Mouse (Mus musculus) intestine, embryonic 15.5 days (tissue): ENCODE results near the gene Mrpl14. TPM values are rescaled to one million over a fixed set of nuclear protein-coding genes. Genes with fewer than 3 reads are reported as not detected.

Experiments
- ATAC-seq: fragments of 200-750 bp; cut with Nextera tagmentation; 2 replicates; pipeline ENCODE4 v1.8.0; 2017; ENCODE audit warnings: moderate TSS enrichment, moderate library complexity
- H3K27ac ChIP-seq: fragments of 300-500 bp; sonication (generic); 2 replicates; pipeline ENCODE4 v1.5.1; 2015; ENCODE audit warnings: mild to moderate bottlenecking, inconsistent platforms
- H3K27me3 ChIP-seq: fragments of 300-500 bp; sonication (generic); replicated peaks from 2 replicates; pipeline ENCODE4 v1.6.1; 2015; ENCODE audit warnings: inconsistent platforms
- H3K36me3 ChIP-seq: fragments of 300-500 bp; sonication (generic); 2 replicates; pipeline ENCODE4 v1.6.1; 2015; ENCODE audit warnings: inconsistent platforms
- H3K4me1 ChIP-seq: fragments of 300-500 bp; sonication (generic); replicated peaks from 2 replicates; pipeline ENCODE4 v1.6.1; 2015; ENCODE audit warnings: inconsistent platforms
- H3K4me2 ChIP-seq: fragments of 300-500 bp; sonication (generic); replicated peaks from 2 replicates; pipeline ENCODE4 v1.6.1; 2015; ENCODE audit warnings: mild to moderate bottlenecking, inconsistent platforms
- H3K4me3 ChIP-seq: fragments of 300-500 bp; sonication (generic); replicated peaks from 2 replicates; pipeline ENCODE4 v1.5.1; 2015; ENCODE audit warnings: inconsistent platforms
- H3K9ac ChIP-seq: fragments of 300-500 bp; sonication (generic); 2 replicates; pipeline ENCODE4 v1.6.1; 2015; ENCODE audit warnings: inconsistent platforms
- H3K9me3 ChIP-seq: fragments of 300-500 bp; sonication (generic); 2 replicates; pipeline ENCODE4 v1.6.1; 2016; ENCODE audit warnings: inconsistent platforms
- WGBS: fragments of 180-500 bp; shearing (Covaris S2); methylation state at CpG from one replicate; pipeline ENCODE4 v1.1.7; 2015; 5-methylcytosine and 5-hydroxymethylcytosine counted together
- polyA plus RNA-seq: library from polyadenylated mRNA; unstranded; fragments of >200 nt; fragmentation: Nextera tagmentation; extraction: Ambion mirVana; gene quantifications from 2 replicates; pipeline ENCODE4 v1.2.1, GENCODE M21; 2015

Mrpl14 gene
- polyA plus RNA-seq, 1 experiment from 2014 or later: 147 TPM

GRCm38 (mm10) chr17:45730696-45731095 is 44.6 kb downstream of the Mrpl14 start:
- ATAC-seq: no peak
- H3K4me1 ChIP-seq: peaks cover 33% of the 10 kb centered on the region
- H3K36me3 ChIP-seq: no peaks in the 10 kb centered on the region
- H3K4me2 ChIP-seq: no peak overlapping the region
- no peak overlapping the region for H3K27ac ChIP-seq
- H3K27me3 ChIP-seq: 0 out of 2 replicates have a peak, but pooled peaks cover 7% of the 10 kb centered on the region
- 90% methylated on average over 4 of the region's 4 CpGs for WGBS
- H3K9ac ChIP-seq: no peak overlapping the region
- H3K4me3 ChIP-seq: no peak overlapping the region
- no peaks in the 10 kb centered on the region for H3K9me3 ChIP-seq

GRCm38 (mm10) chr17:45731172-45731864 is 45.2 kb downstream of the Mrpl14 start:
- 0 out of 2 replicates have a peak, but pooled peaks cover 7% of the 10 kb centered on the region for H3K27me3 ChIP-seq
- no peak overlapping the region for H3K9ac ChIP-seq
- ATAC-seq: no peak
- WGBS: 24% methylated on average over 9 of the region's 9 CpGs
- H3K4me3 ChIP-seq: no peak overlapping the region
- no peaks in the 10 kb centered on the region for H3K36me3 ChIP-seq
- H3K27ac ChIP-seq: no peak overlapping the region
- H3K9me3 ChIP-seq: no peaks in the 10 kb centered on the region
- H3K4me1 ChIP-seq: peaks cover 39% of the 10 kb centered on the region
- H3K4me2 ChIP-seq: no peak overlapping the region

- H3K9ac ChIP-seq: peak overlapping the region; percentile 52; the same call in 1 of the 2 replicates
- H3K4me3 ChIP-seq: peak overlapping the region; percentile 34; the same call in 1 of the 2 replicates
- 0 out of 2 replicates have a peak, but pooled peaks cover 7% of the 10 kb centered on the region for H3K27me3 ChIP-seq
- ATAC-seq: no peak
- peak overlapping the region; percentile 82 for H3K4me2 ChIP-seq
- WGBS: 77% methylated on average over 19 of the region's 19 CpGs
- H3K4me1 ChIP-seq: peaks cover 43% of the 10 kb centered on the region
- no peak overlapping the region for H3K27ac ChIP-seq
- H3K9me3 ChIP-seq: no peaks in the 10 kb centered on the region
- H3K36me3 ChIP-seq: no peaks in the 10 kb centered on the region
Measured at GRCm38 (mm10) chr17:45733038-45733734, 47.1 kb downstream of the Mrpl14 start.

DNA sequence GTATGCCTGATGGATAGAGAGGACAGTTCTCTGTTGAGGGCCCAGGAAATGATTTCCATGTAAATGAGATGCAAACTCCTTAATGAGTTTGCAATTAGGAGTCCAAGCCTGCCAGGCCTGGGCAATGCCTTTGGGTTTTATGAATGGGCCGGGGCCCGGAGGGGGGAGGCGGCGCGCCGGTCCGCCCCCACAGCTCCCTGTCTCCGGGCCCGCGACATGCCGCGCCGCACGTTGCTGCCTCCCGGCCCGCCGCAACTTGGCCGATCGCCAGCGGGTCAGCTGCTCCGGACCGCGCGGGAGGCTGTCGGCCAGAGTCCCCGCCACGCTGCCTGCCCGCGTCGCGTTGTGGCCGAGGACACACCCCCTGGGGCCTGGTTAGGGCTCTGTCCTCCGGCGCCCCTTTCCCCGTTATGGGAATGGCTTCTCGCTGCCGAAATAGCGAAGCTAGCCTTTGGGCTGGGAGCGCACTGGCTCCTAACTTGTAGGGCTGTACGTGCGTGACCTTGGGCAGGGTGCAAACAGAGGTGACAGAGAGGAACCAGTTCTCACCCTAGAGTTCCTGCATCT is 47.7 kb downstream of the Mrpl14 start, which contains the start of gene 1600014C23Rik:
Gene 1600014C23Rik (minus strand): TSS at position 110 of the 567 bp plus-strand sequence.
- peak; percentile 26 for ATAC-seq
- Histone ChIP-seq H3K9me3 (no peaks in the 10 kb centered on the region), H3K27ac (peak within 1 kb of the TSS; percentile 94; the same call in 1 of the 2 replicates), H3K9ac (peak within 1 kb of the TSS; percentile 52), H3K4me3 (peak within 1 kb of the TSS; percentile 34), H3K4me2 (peak within 1 kb of the TSS; percentile 82), H3K4me1 (peaks cover 43% of the 10 kb centered on the region), H3K36me3 (no peaks in the 10 kb centered on the region), H3K27me3 (0 out of 2 replicates have a peak, but pooled peaks cover 7% of the 10 kb centered on the region)
- WGBS: 2% methylated on average over 33 of the region's 41 CpGs

- Histone ChIP-seq H3K4me1 (peaks cover 43% of the 10 kb centered on the region), H3K36me3 (no peaks in the 10 kb centered on the region), H3K27ac (peak overlapping the region; percentile 94; the same call in 1 of the 2 replicates), H3K4me2 (peak overlapping the region; percentile 82), H3K4me3 (peak overlapping the region; percentile 34; the same call in 1 of the 2 replicates), H3K9ac (peak overlapping the region; percentile 52; the same call in 1 of the 2 replicates), H3K9me3 (no peaks in the 10 kb centered on the region), H3K27me3 (0 out of 2 replicates have a peak, but pooled peaks cover 7% of the 10 kb centered on the region)
- ATAC-seq: no peak
- WGBS: 42% methylated on average over 3 of the region's 3 CpGs
Measured at GRCm38 (mm10) chr17:45734333-45734732, 48.2 kb downstream of the Mrpl14 start.

GRCm38 (mm10) chr17:45734881-45735280 is 48.8 kb downstream of the Mrpl14 start:
- no peaks in the 10 kb centered on the region for H3K9me3 ChIP-seq
- 0 out of 2 replicates have a peak, but pooled peaks cover 7% of the 10 kb centered on the region for H3K27me3 ChIP-seq
- no peaks in the 10 kb centered on the region for H3K36me3 ChIP-seq
- WGBS: 70% methylated on average over 4 of the region's 4 CpGs
- H3K27ac ChIP-seq: peak overlapping the region; percentile 94
- peak overlapping the region; percentile 30; the same call in 1 of the 2 replicates for H3K9ac ChIP-seq
- H3K4me2 ChIP-seq: no peak overlapping the region
- peaks cover 43% of the 10 kb centered on the region for H3K4me1 ChIP-seq
- no peak for ATAC-seq
- no peak overlapping the region for H3K4me3 ChIP-seq

DNA sequence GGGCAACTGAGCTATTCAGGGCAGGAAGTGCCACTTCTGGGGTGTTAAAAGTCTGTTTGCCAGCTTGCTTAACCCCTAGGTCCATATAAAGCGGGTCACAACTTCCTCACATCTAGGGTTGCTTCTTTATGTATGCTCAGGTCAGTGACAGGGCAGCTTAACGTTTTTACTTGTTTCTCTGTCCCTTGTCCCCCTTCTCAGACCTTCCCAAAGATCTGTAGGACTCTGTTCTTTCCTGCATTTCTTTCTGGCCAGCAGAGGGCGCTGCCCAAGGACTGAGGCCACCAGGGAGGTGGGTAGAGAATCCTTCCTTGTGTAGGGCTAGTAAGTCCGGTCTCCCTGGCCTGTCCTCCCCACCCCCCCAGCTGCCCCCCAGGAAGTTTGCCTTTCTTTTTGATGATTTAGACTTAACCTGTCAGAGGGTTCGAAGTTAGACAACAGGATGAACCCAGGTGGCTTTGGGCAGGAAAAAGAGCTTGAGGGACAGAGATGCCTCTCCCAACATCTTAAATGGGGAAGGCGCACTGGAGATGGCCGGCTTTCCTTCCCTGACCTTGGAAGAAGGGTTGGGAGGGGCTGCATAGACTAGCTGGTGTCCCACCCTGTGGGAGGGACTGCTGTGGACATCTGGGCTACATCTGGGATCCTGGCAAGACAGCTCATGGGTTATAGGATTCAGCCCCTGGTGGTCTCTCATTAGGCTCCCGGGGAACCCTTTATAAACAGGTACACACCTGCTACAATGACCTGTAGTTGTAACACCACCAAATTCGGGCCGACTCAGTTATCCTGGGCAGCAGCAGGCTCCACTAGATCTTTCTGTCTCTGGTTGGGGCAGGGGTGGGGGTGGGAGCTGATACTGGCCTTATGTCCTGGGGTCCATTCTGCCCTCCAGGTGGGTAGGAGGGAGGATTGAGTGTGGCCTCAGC is 49.5 kb downstream of the Mrpl14 start:
- Histone ChIP-seq H3K9ac (peak overlapping the region; percentile 59), H3K27ac (peak overlapping the region; percentile 94), H3K4me1 (peaks cover 43% of the 10 kb centered on the region), H3K4me3 (peak overlapping the region; percentile 47), H3K27me3 (0 out of 2 replicates have a peak, but pooled peaks cover 7% of the 10 kb centered on the region), H3K36me3 (no peaks in the 10 kb centered on the region), H3K9me3 (no peaks in the 10 kb centered on the region), H3K4me2 (peak overlapping the region; percentile 78)
- 6% methylated on average over 10 of the region's 10 CpGs for WGBS
- peak; percentile 60 for ATAC-seq

DNA sequence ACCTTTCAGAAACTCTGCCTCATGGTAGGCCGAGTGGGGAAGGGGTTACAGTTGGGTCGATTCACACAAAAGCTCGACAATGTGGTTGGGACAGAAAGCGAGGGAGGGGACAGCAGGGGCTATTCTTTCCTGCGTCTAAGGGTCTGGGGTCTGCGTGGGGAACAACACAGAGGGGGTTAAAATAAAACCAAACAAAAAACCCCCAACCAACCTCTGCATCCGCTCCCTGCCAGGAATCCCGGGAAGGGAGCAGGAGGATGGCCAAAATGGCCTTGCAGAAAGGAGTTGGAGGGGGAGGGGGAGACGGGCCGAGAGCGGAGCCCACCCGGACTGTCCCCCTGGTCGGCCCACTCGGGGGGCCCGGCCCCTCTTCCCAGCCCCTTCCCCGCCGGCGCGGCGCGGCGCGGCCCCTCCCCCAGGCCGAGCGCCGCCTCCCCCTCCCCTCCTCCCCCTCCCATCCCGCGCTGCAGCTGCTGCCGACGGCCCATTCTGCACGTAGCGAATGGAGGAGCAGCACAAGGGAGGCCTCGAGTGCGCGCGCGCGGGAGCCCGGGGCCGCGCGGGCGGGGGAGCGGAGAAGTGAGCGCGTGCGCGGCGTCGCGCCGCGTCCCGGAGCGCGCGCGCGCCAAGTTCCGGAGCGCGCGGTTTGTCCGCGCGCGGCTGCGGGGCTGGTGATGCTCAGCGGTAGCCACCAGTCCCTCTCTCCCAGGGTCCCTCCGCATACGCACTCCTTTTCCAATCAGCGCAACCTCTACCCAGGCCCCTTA is 50.4 kb downstream of the Mrpl14 start:
- peaks cover 40% of the 10 kb centered on the region for H3K4me1 ChIP-seq
- no peaks in the 10 kb centered on the region for H3K36me3 ChIP-seq
- H3K4me3 ChIP-seq: peak overlapping the region; percentile 47
- H3K27me3 ChIP-seq: 0 out of 2 replicates have a peak, but pooled peaks cover 7% of the 10 kb centered on the region
- H3K27ac ChIP-seq: peak overlapping the region; percentile 94
- no peaks in the 10 kb centered on the region for H3K9me3 ChIP-seq
- peak overlapping the region; percentile 59 for H3K9ac ChIP-seq
- peak; percentile 68 for ATAC-seq
- WGBS: under 1% methylated on average over 44 of the region's 72 CpGs
- H3K4me2 ChIP-seq: peak overlapping the region; percentile 78

- 11% methylated on average over 10 of the region's 10 CpGs for WGBS
- Histone ChIP-seq H3K9me3 (no peaks in the 10 kb centered on the region), H3K36me3 (no peaks in the 10 kb centered on the region), H3K4me3 (peak overlapping the region; percentile 47), H3K9ac (peak overlapping the region; percentile 50), H3K4me2 (peak overlapping the region; percentile 78), H3K4me1 (peaks cover 40% of the 10 kb centered on the region), H3K27me3 (0 out of 2 replicates have a peak, but pooled peaks cover 7% of the 10 kb centered on the region), H3K27ac (peak overlapping the region; percentile 94)
- ATAC-seq: peak; percentile 50
Measured at GRCm38 (mm10) chr17:45737078-45737601, 51.0 kb downstream of the Mrpl14 start.

GRCm38 (mm10) chr17:45742371-45743147 is 56.4 kb downstream of the Mrpl14 start:
- no peak overlapping the region for H3K27ac ChIP-seq
- no peak overlapping the region for H3K4me3 ChIP-seq
- H3K4me1 ChIP-seq: peaks cover 6% of the 10 kb centered on the region; the same call in 1 of the 2 replicates
- no peaks in the 10 kb centered on the region for H3K9me3 ChIP-seq
- H3K4me2 ChIP-seq: no peak overlapping the region
- no peaks in the 10 kb centered on the region for H3K27me3 ChIP-seq
- peak overlapping the region; percentile 4; the same call in 1 of the 2 replicates for H3K9ac ChIP-seq
- H3K36me3 ChIP-seq: no peaks in the 10 kb centered on the region
- 52% methylated on average over 13 of the region's 13 CpGs for WGBS
- ATAC-seq: 0 out of 2 replicates have a peak, but pooled peaks have one; percentile 24
